Mouse (Mus musculus) liver, postnatal 0 days (tissue): ENCODE data around the gene Dctn1.

ENCODE experiments used
- CTCF ChIP-seq: sonication (generic); IDR thresholded peaks from 2 replicates; pipeline ENCODE4 v1.5.1; 2016; ENCODE audit warnings: antibody characterized with exemption, low read depth
- EP300 ChIP-seq: IDR thresholded peaks from 2 replicates; pipeline ENCODE4 v1.6.1; 2016; ENCODE audit warnings: antibody characterized with exemption, low read depth, mild to moderate bottlenecking

DNA sequence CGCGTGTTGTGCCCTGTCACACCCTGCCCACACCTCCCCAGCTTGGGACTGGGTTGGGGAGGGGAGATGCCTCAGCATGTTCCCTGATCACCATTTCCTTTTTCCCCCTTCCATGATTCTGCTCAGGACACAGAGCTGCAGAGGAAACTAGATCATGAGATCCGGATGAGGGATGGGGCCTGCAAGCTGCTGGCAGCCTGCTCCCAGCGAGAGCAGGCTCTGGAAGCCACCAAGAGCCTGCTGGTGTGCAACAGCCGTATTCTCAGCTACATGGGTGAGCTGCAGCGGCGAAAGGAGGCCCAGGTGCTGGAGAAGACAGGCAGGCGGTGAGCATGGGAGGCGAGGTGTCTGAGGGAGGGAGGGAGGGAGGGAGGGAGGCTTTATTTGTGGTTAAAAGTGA, 19.9 kb upstream of the Dctn1 start:
- no peak for TF ChIP-seq CTCF
- TF ChIP-seq EP300: no peak
